In genomic region chr16:9964469-9964868, GRCm38 (mm10) we compare ENCODE assay signal across 27 mouse cellular contexts. TPM values are rescaled to one million over a fixed set of nuclear protein-coding genes. Genes with fewer than 3 reads are reported as not detected.
DNase-seq lines count a peak whose midpoint lies in the region; ATAC-seq and TF ChIP-seq lines count a peak whose summit lies in the region.
"Had no signal": no experiment of that assay in that cellular context is flagged by ENCODE, and none has a peak within 500 bp of the region (broad histone marks: within the 10 kb centered on the region; RNA-seq: fewer than 3 reads in every experiment).

No protein-coding gene starts in this region.

- no peak for DNase-seq in layer of hippocampus, adult 2 months (ENCODE audit: low spot score in 2 of 2)
- DNase-seq in layer of hippocampus, postnatal 25 days (ENCODE audit: extremely low spot score in 1 of 2, low spot score in 1 of 2), result no peak
- DNase-seq in 416B (ENCODE audit: low read depth), result peak; percentile 76
- no peak for DNase-seq in kidney, adult 9 months
- DNase-seq in thymus, postnatal 25 days, result no peak
- DNase-seq in urinary bladder, postnatal 10 days (ENCODE audit: low spot score), result no peak
- DNase-seq: adrenal gland, postnatal 10 days; cerebellum, adult 11-12 months; cerebellum, adult 8-10 months; cerebellum, postnatal 10 days; cerebellum, postnatal 36 days; forebrain, postnatal 0 days; gastrocnemius, postnatal 14 days; heart, adult 18-20 months; heart, postnatal 10 days; heart, postnatal 36 days; kidney, adult 2 months had no signal

- ATAC-seq in granulocyte monocyte progenitor cell, adult 5-6 weeks (replicated peaks; ENCODE audit: poor library complexity, severe bottlenecking), result peak; percentile 85
- ATAC-seq: forebrain, embryonic 14.5 days; forebrain, postnatal 0 days; intestine, postnatal 0 days; Patski had no signal

- no peak for TF ChIP-seq CTCF in layer of hippocampus, adult 2 months (conservative IDR thresholded peaks at IDR 0.05)

- H3K27ac ChIP-seq in layer of hippocampus, adult 2 months, result peak overlapping the region; percentile 24; the same call in 1 of the 2 replicates
- 0 out of 2 replicates have a peak overlapping the region, but pooled peaks have one; percentile 5 for H3K27ac ChIP-seq in brown adipose tissue, adult 24 weeks (replicated peaks; ENCODE audit: low read depth, low read length)
- H3K27ac ChIP-seq: heart, embryonic 15.5 days; hindbrain, embryonic 10.5 days; hindbrain, embryonic 15.5 days had no signal

- no peaks in the 10 kb centered on the region for H3K4me1 ChIP-seq in brown adipose tissue, adult 24 weeks (ENCODE audit: control insufficient read depth, insufficient read depth, insufficient read length, low read length)
- H3K4me1 ChIP-seq: heart, embryonic 12.5 days; heart, embryonic 15.5 days; hindbrain, embryonic 10.5 days; hindbrain, embryonic 15.5 days had no signal

- no peak overlapping the region for H3K4me3 ChIP-seq in layer of hippocampus, adult 2 months
- no peak overlapping the region for H3K4me3 ChIP-seq in brown adipose tissue, adult 24 weeks (ENCODE audit: insufficient read depth, low read depth, low read length)
- H3K4me3 ChIP-seq: heart, embryonic 12.5 days; heart, embryonic 15.5 days; hindbrain, embryonic 10.5 days; hindbrain, embryonic 15.5 days had no signal

RNA-seq across cellular contexts. Expression of gene Grin2a, which starts 30.9 kb away (rescaled TPM):
- 100 to 1,000 TPM; 384 to 411 TPM for total RNA-seq in layer of hippocampus, adult 2 months (2021)
- total RNA-seq in layer of hippocampus, postnatal 25 days (2021), result 100 to 1,000 TPM; 304 to 416 TPM
- not detected in 2 replicates for polyA plus RNA-seq in brown adipose tissue, adult 24 weeks (2012; ENCODE audit: insufficient read depth, insufficient read length, missing spikeins)
- not detected in 2 replicates for total RNA-seq in granulocyte monocyte progenitor cell, adult 5-6 weeks (2014; fragmentation: Nextera tagmentation)
- total RNA-seq in granulocyte monocyte progenitor cell, adult 5-6 weeks (2017), result not detected in 2 replicates
- polyA plus RNA-seq: G1E; intestine, postnatal 0 days; kidney, adult 2 months had no signal

Comparison
In these comparisons a context has a peak if more than half of its experiments do, and no peak if none do; other contexts are left out.
1. RNA of gene Grin2a, which starts 30.9 kb away (total RNA-seq): 304 to 416 TPM in layer of hippocampus, postnatal 25 days and 384 to 411 TPM in layer of hippocampus, adult 2 months; not detected in granulocyte monocyte progenitor cell, adult 5-6 weeks; every median in the first group is over 100 times any median in the second.